Mouse (Mus musculus) inflammation-experienced regulatory T-cells, adult 6 months (primary cell): Measurements from ENCODE around the gene G430095P16Rik. TPM values are rescaled to one million over a fixed set of nuclear protein-coding genes. Genes with fewer than 3 reads are reported as not detected.
A peak's percentile ranks its signal among the peaks of the same experiment; 100 is the strongest.

Experiments used
- ATAC-seq: one replicate; pipeline ENCODE4 v1.8.0; 2017
- polyA plus RNA-seq, 3 experiments: library from polyadenylated mRNA; unstranded; fragments of 100-300 nt; shearing (Covaris generic); gene quantifications; one replicate each; pipeline ENCODE4 v1.2.1; 2017

Gene G430095P16Rik
- polyA plus RNA-seq, 3 experiments from 2014 or later, result 11.7 to 25.0 (median 21.7) TPM

- ATAC-seq, result no peak
These were observed 1.9 kb downstream of the G430095P16Rik start for GRCm38 (mm10) chr8:84724683-84725082.

GRCm38 (mm10) chr8:84725246-84725940 lies 2.6 kb downstream of the G430095P16Rik start:
- ATAC-seq, result no peak

GRCm38 (mm10) chr8:84725941-84726259 lies 3.1 kb downstream of the G430095P16Rik start:
- no peak for ATAC-seq

- ATAC-seq, result no peak
These were observed 5.7 kb downstream of the G430095P16Rik start for GRCm38 (mm10) chr8:84728474-84728873.

- no peak for ATAC-seq
These were observed 7.1 kb downstream of the G430095P16Rik start for GRCm38 (mm10) chr8:84729921-84730362.

- no peak for ATAC-seq
These were observed 7.9 kb downstream of the G430095P16Rik start for GRCm38 (mm10) chr8:84730541-84731370.

GRCm38 (mm10) chr8:84731371-84732177 lies 8.8 kb downstream of the G430095P16Rik start:
- ATAC-seq, result no peak

GRCm38 (mm10) chr8:84732545-84732944 lies 9.7 kb downstream of the G430095P16Rik start:
- no peak for ATAC-seq

GRCm38 (mm10) chr8:84732996-84733395 lies 10.2 kb downstream of the G430095P16Rik start:
- ATAC-seq, result no peak

GRCm38 (mm10) chr8:84733959-84734358 lies 11.2 kb downstream of the G430095P16Rik start:
- ATAC-seq, result no peak

- no peak for ATAC-seq
These were observed 11.9 kb downstream of the G430095P16Rik start for GRCm38 (mm10) chr8:84734680-84735079.

- no peak for ATAC-seq
These were observed 12.8 kb downstream of the G430095P16Rik start for GRCm38 (mm10) chr8:84735597-84735996.

- ATAC-seq, result no peak
These were observed 13.7 kb downstream of the G430095P16Rik start for GRCm38 (mm10) chr8:84736521-84736920.

- peak; percentile 85 for ATAC-seq
These were observed 14.8 kb downstream of the G430095P16Rik start for GRCm38 (mm10) chr8:84737608-84738007.

- ATAC-seq, result no peak
These were observed 15.5 kb downstream of the G430095P16Rik start for GRCm38 (mm10) chr8:84738266-84738665.

- no peak for ATAC-seq
These were observed 16.1 kb downstream of the G430095P16Rik start for GRCm38 (mm10) chr8:84738715-84739400.

GRCm38 (mm10) chr8:84739401-84739742 lies 16.6 kb downstream of the G430095P16Rik start:
- no peak for ATAC-seq

GRCm38 (mm10) chr8:84740895-84741843 lies 18.4 kb downstream of the G430095P16Rik start:
- ATAC-seq, result no peak

- ATAC-seq, result no peak
These were observed 19.6 kb downstream of the G430095P16Rik start for GRCm38 (mm10) chr8:84742171-84743053.

- no peak for ATAC-seq
These were observed 20.2 kb downstream of the G430095P16Rik start for GRCm38 (mm10) chr8:84743054-84743415.
